Mouse (Mus musculus) ES-E14 (cell line): ENCODE results near the gene Slc35a2.

Source experiments
- CHD2 ChIP-seq: IDR thresholded peaks from 2 replicates; pipeline ENCODE4 v1.6.1; 2014; ENCODE audit warnings: mild to moderate bottlenecking, low read depth, low read length, inconsistent platforms
- MAFK ChIP-seq: IDR thresholded peaks from 2 replicates; pipeline ENCODE4 v1.6.1; 2014; ENCODE audit warnings: mild to moderate bottlenecking, low read depth, low read length, inconsistent platforms; ENCODE audit not compliant: insufficient read depth
- ZC3H11A ChIP-seq: IDR thresholded peaks from 2 replicates; pipeline ENCODE4 v1.6.1; 2012; ENCODE audit warnings: low read depth, mild to moderate bottlenecking, inconsistent platforms, low read length, borderline replicate concordance
- ZNF384 ChIP-seq: IDR thresholded peaks from 2 replicates; pipeline ENCODE4 v1.6.1; 2012; ENCODE audit warnings: low read depth, low read length, inconsistent platforms

DNA sequence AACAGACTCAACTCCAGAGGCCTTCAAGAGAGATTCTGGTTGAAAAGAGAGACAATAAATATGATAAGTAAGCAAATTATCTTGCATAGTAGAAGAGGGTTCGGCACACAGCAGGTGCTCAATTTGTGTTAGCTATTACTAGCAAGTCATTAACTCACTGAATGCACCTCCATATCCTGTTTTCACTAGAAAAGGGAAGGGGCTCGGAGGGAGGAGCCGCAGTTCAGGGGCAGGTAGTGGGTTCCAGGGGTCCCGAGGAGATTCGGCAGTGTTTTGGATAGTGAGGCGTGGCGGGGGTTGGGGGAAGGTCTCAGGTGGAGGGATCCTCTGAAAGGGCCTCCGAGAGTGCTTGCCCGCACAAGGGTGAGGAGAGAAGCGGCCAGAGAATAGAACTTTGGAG is 43.3 kb downstream of the Slc35a2 start:
- TF ChIP-seq CHD2 (no peak), MAFK (no peak), ZNF384 (no peak), ZC3H11A (no peak)
